Comparison of ENCODE assay signal across 14 mouse cellular contexts in genomic region chr14:54059096-54059495, GRCm38 (mm10).
DNase-seq lines count a peak whose midpoint lies in the region; ATAC-seq and TF ChIP-seq lines count a peak whose summit lies in the region.
"Had no signal": no experiment of that assay in that cellular context is flagged by ENCODE, and none has a peak within 500 bp of the region (broad histone marks: within the 10 kb centered on the region; RNA-seq: fewer than 3 reads in every experiment).

No protein-coding gene starts in this region.

- peak; percentile 29; the same call in 1 of the 2 replicates for ATAC-seq in hindbrain, embryonic 12.5 days (ENCODE audit: low FRiP score)
- no peak for ATAC-seq in hindbrain, postnatal 0 days
- ATAC-seq in hindbrain, embryonic 13.5 days (ENCODE audit: low FRiP score), result 0 out of 2 replicates have a peak, but pooled peaks have one; percentile 27
- ATAC-seq in hindbrain, embryonic 14.5 days (ENCODE audit: low FRiP score), result peak; percentile 44; the same call in 1 of the 2 replicates
- ATAC-seq in kidney, embryonic 15.5 days (replicated peaks; ENCODE audit: low FRiP score), result no peak

- no peaks in the 10 kb centered on the region for H3K36me3 ChIP-seq in hindbrain, embryonic 12.5 days
- no peaks in the 10 kb centered on the region for H3K36me3 ChIP-seq in hindbrain, postnatal 0 days (ENCODE audit: insufficient read depth, low read length)
- no peaks in the 10 kb centered on the region for H3K36me3 ChIP-seq in hindbrain, embryonic 13.5 days
- H3K36me3 ChIP-seq in hindbrain, embryonic 14.5 days (replicated peaks; ENCODE audit: control insufficient read depth, insufficient read depth), result no peaks in the 10 kb centered on the region
- no peaks in the 10 kb centered on the region for H3K36me3 ChIP-seq in kidney, embryonic 15.5 days
- H3K36me3 ChIP-seq: intestine, embryonic 15.5 days; limb, embryonic 15.5 days; liver, embryonic 15.5 days; midbrain, embryonic 12.5 days had no signal

- WGBS in hindbrain, embryonic 12.5 days, result 80% methylated on average over 6 of the region's 6 CpGs
- WGBS in hindbrain, postnatal 0 days, result 72% methylated on average over 6 of the region's 6 CpGs
- 75% methylated on average over 6 of the region's 6 CpGs for WGBS in hindbrain, embryonic 13.5 days
- 70% methylated on average over 6 of the region's 6 CpGs for WGBS in hindbrain, embryonic 14.5 days
- WGBS in kidney, embryonic 15.5 days, result 90% methylated on average over 6 of the region's 6 CpGs
- WGBS in cerebellum, adult 2 months, result 86% methylated on average over 6 of the region's 6 CpGs

- H3K4me3 ChIP-seq in hindbrain, embryonic 12.5 days, result no peak overlapping the region
- no peak overlapping the region for H3K4me3 ChIP-seq in hindbrain, postnatal 0 days (ENCODE audit: low read length)
- no peak overlapping the region for H3K4me3 ChIP-seq in hindbrain, embryonic 13.5 days
- H3K4me3 ChIP-seq in hindbrain, embryonic 14.5 days (replicated peaks; ENCODE audit: low read length), result no peak overlapping the region
- no peak overlapping the region for H3K4me3 ChIP-seq in kidney, embryonic 15.5 days (replicated peaks)
- no peak overlapping the region for H3K4me3 ChIP-seq in cerebellum, adult 2 months (replicated peaks; ENCODE audit: insufficient read depth, low read depth, low read length)
- H3K4me3 ChIP-seq: erythroblast, embryonic 14.5 days; intestine, embryonic 15.5 days; limb, embryonic 15.5 days; liver, embryonic 15.5 days; midbrain, embryonic 12.5 days had no signal

- H3K4me2 ChIP-seq in hindbrain, embryonic 12.5 days (replicated peaks), result no peak overlapping the region
- H3K4me2 ChIP-seq in hindbrain, postnatal 0 days (ENCODE audit: low read depth, low read length), result no peak overlapping the region
- H3K4me2 ChIP-seq in hindbrain, embryonic 13.5 days, result no peak overlapping the region
- H3K4me2 ChIP-seq in hindbrain, embryonic 14.5 days (replicated peaks), result no peak overlapping the region
- no peak overlapping the region for H3K4me2 ChIP-seq in kidney, embryonic 15.5 days
- H3K4me2 ChIP-seq: intestine, embryonic 15.5 days; limb, embryonic 15.5 days; liver, embryonic 15.5 days; midbrain, embryonic 12.5 days had no signal

- TF ChIP-seq POLR2A in cerebellum, adult 2 months (IDR thresholded peaks at IDR 0.05; ENCODE audit: borderline replicate concordance, insufficient read depth, low read length), result no peak

- H3K27me3 ChIP-seq in hindbrain, embryonic 12.5 days, result no peaks in the 10 kb centered on the region
- H3K27me3 ChIP-seq in hindbrain, postnatal 0 days (ENCODE audit: insufficient read depth, low read length), result no peaks in the 10 kb centered on the region
- H3K27me3 ChIP-seq in hindbrain, embryonic 13.5 days, result 0 out of 2 replicates have a peak, but pooled peaks cover 6% of the 10 kb centered on the region
- H3K27me3 ChIP-seq in hindbrain, embryonic 14.5 days (ENCODE audit: control insufficient read depth, insufficient read depth, low read length), result no peaks in the 10 kb centered on the region
- 0 out of 2 replicates have a peak, but pooled peaks cover 10% of the 10 kb centered on the region for H3K27me3 ChIP-seq in kidney, embryonic 15.5 days
- no peaks in the 10 kb centered on the region for H3K27me3 ChIP-seq in cerebellum, adult 2 months (ENCODE audit: control insufficient read depth, insufficient read depth, low read length)
- H3K27me3 ChIP-seq: intestine, embryonic 15.5 days had no signal

- no peak for DNase-seq in hindbrain, postnatal 0 days (ENCODE audit: low spot score)
- DNase-seq in hindbrain, embryonic 14.5 days (ENCODE audit: low spot score), result no peak
- peak; percentile 62 for DNase-seq in thymus, postnatal 14 days
- no peak for DNase-seq in cerebellum, adult 2 months

- H3K9ac ChIP-seq in hindbrain, embryonic 12.5 days, result peak overlapping the region; percentile 15; the same call in 1 of the 2 replicates
- H3K9ac ChIP-seq in hindbrain, postnatal 0 days (replicated peaks; ENCODE audit: low read length), result no peak overlapping the region
- H3K9ac ChIP-seq in hindbrain, embryonic 13.5 days, result no peak overlapping the region
- no peak overlapping the region for H3K9ac ChIP-seq in hindbrain, embryonic 14.5 days
- H3K9ac ChIP-seq in kidney, embryonic 15.5 days, result no peak overlapping the region
- H3K9ac ChIP-seq: intestine, embryonic 15.5 days; limb, embryonic 15.5 days; liver, embryonic 15.5 days; midbrain, embryonic 12.5 days had no signal

- no peak overlapping the region for H3K27ac ChIP-seq in hindbrain, embryonic 12.5 days
- no peak overlapping the region for H3K27ac ChIP-seq in hindbrain, postnatal 0 days
- H3K27ac ChIP-seq in hindbrain, embryonic 13.5 days, result peak overlapping the region; percentile 69
- H3K27ac ChIP-seq in hindbrain, embryonic 14.5 days, result peak overlapping the region; percentile 68
- H3K27ac ChIP-seq in kidney, embryonic 15.5 days, result no peak overlapping the region
- no peak overlapping the region for H3K27ac ChIP-seq in cerebellum, adult 2 months (ENCODE audit: insufficient read depth, low read length)
- H3K27ac ChIP-seq: intestine, embryonic 15.5 days; limb, embryonic 15.5 days; liver, embryonic 15.5 days; macrophage; midbrain, embryonic 12.5 days; stomach, postnatal 0 days had no signal

- TF ChIP-seq CTCF in hindbrain, postnatal 0 days (IDR thresholded peaks at IDR 0.05; ENCODE audit: low read depth), result no peak
- TF ChIP-seq CTCF in cerebellum, adult 2 months (IDR thresholded peaks at IDR 0.05; ENCODE audit: borderline replicate concordance, insufficient read depth, low read depth, low read length), result no peak

- H3K9me3 ChIP-seq in hindbrain, embryonic 12.5 days (replicated peaks), result no peaks in the 10 kb centered on the region
- H3K9me3 ChIP-seq in hindbrain, postnatal 0 days (ENCODE audit: low read length), result no peaks in the 10 kb centered on the region
- H3K9me3 ChIP-seq in hindbrain, embryonic 13.5 days, result no peaks in the 10 kb centered on the region
- H3K9me3 ChIP-seq in hindbrain, embryonic 14.5 days (ENCODE audit: control insufficient read depth, low read length), result no peaks in the 10 kb centered on the region
- no peaks in the 10 kb centered on the region for H3K9me3 ChIP-seq in kidney, embryonic 15.5 days (replicated peaks)
- H3K9me3 ChIP-seq: intestine, embryonic 15.5 days; limb, embryonic 15.5 days; liver, embryonic 15.5 days; midbrain, embryonic 12.5 days had no signal

- peaks cover 31% of the 10 kb centered on the region for H3K4me1 ChIP-seq in hindbrain, embryonic 12.5 days
- peaks cover 7% of the 10 kb centered on the region for H3K4me1 ChIP-seq in hindbrain, postnatal 0 days (ENCODE audit: insufficient read depth, low read length)
- H3K4me1 ChIP-seq in hindbrain, embryonic 13.5 days (replicated peaks), result peaks cover 43% of the 10 kb centered on the region
- H3K4me1 ChIP-seq in hindbrain, embryonic 14.5 days (replicated peaks; ENCODE audit: control insufficient read depth, insufficient read depth, low read length), result peaks cover 27% of the 10 kb centered on the region
- H3K4me1 ChIP-seq in kidney, embryonic 15.5 days, result no peaks in the 10 kb centered on the region
- H3K4me1 ChIP-seq in cerebellum, adult 2 months (ENCODE audit: control insufficient read depth, insufficient read depth, low read length), result no peaks in the 10 kb centered on the region
- H3K4me1 ChIP-seq: intestine, embryonic 15.5 days had no signal

Comparison
In these comparisons a context has a peak if more than half of its experiments do, and no peak if none do; other contexts are left out.
1. ATAC-seq: peak in hindbrain, embryonic 12.5 days (single experiment), hindbrain, embryonic 13.5 days (single experiment) and hindbrain, embryonic 14.5 days (single experiment); none in hindbrain, postnatal 0 days (single experiment) and kidney, embryonic 15.5 days (single experiment).
2. H3K27ac ChIP-seq: peak in hindbrain, embryonic 13.5 days (single experiment) and hindbrain, embryonic 14.5 days (single experiment); none in hindbrain, embryonic 12.5 days (single experiment), hindbrain, postnatal 0 days (single experiment), kidney, embryonic 15.5 days (single experiment) and cerebellum, adult 2 months (single experiment).